Mouse (Mus musculus) ES-Bruce4 (cell line): ENCODE measurements around the gene Rnf222.

Experiments used
- EP300 ChIP-seq: IDR thresholded peaks from 2 replicates; pipeline ENCODE4 v1.6.1; 2011; ENCODE audit warnings: low read depth, low read length; ENCODE audit not compliant: insufficient read depth
- POLR2A ChIP-seq: IDR thresholded peaks from one replicate; pipeline ENCODE4 v1.8.1; 2011; ENCODE audit warnings: low read length; ENCODE audit not compliant: insufficient read depth

DNA sequence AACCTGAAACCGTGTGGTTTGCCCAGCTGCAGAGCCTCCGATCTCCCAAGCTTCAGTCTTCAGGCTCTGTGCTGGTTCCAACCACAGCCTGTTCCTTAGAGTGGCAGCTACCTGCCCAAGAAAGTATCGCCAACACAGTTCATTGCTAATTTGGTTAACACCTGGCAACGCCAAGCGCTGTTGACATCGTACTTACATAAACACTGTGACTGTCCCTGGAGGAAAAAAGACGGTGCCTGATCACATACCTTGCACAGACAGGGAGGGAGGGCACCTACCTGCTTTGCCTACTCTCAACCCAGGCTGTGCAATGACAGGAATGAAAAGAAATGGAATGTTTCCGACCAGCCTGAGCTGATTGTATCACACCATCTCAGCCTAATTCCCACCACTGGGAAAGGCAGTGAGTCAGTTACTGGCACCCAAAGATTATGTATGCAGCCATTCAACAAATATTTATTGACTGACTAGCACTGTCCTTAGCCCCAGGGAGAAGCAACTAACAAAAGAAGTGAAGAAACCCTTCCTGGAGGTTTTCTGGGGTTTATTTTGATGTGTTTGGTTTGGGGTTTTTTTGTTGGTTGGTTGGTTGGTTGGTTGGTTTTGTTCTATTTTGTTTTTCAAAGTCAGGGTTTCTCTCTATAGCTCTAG, 28.3 kb upstream of the Rnf222 start:
- TF ChIP-seq EP300 (no peak), POLR2A (no peak)
